Mouse (Mus musculus) neutrophil, adult 5-6 weeks (primary cell): Measurements from ENCODE around the gene Snrpc. TPM values are rescaled to one million over a fixed set of nuclear protein-coding genes. Genes with fewer than 3 reads are reported as not detected.

Source experiments
- ATAC-seq: fragments of 151-379, 151-347 bp; 2 replicates; pipeline ENCODE4 v1.8.0; 2017; ENCODE audit warnings: mild to moderate bottlenecking, moderate TSS enrichment; ENCODE audit not compliant: insufficient number of reproducible peaks, poor library complexity, low FRiP score, severe bottlenecking; ENCODE audit errors: extremely low read depth
- total RNA-seq: library from RNA; stranded (forward); fragments of 200-1000 nt; gene quantifications from 2 replicates; pipeline ENCODE4 v1.2.3, GENCODE M21; 2017

Gene Snrpc
- total RNA-seq, 1 experiment from 2014 or later = 74.8 TPM

GRCm38 (mm10) chr17:27814606-27815005 lies 23.3 kb upstream of the Snrpc start:
- ATAC-seq = 0 out of 2 replicates have a peak, but pooled peaks have one; percentile 30

GRCm38 (mm10) chr17:27819011-27819410 lies 18.9 kb upstream of the Snrpc start:
- ATAC-seq = no peak

GRCm38 (mm10) chr17:27819521-27819970 lies 18.4 kb upstream of the Snrpc start:
- ATAC-seq = no peak

- no peak for ATAC-seq
These were observed 17.9 kb upstream of the Snrpc start for GRCm38 (mm10) chr17:27819971-27820567.

DNA sequence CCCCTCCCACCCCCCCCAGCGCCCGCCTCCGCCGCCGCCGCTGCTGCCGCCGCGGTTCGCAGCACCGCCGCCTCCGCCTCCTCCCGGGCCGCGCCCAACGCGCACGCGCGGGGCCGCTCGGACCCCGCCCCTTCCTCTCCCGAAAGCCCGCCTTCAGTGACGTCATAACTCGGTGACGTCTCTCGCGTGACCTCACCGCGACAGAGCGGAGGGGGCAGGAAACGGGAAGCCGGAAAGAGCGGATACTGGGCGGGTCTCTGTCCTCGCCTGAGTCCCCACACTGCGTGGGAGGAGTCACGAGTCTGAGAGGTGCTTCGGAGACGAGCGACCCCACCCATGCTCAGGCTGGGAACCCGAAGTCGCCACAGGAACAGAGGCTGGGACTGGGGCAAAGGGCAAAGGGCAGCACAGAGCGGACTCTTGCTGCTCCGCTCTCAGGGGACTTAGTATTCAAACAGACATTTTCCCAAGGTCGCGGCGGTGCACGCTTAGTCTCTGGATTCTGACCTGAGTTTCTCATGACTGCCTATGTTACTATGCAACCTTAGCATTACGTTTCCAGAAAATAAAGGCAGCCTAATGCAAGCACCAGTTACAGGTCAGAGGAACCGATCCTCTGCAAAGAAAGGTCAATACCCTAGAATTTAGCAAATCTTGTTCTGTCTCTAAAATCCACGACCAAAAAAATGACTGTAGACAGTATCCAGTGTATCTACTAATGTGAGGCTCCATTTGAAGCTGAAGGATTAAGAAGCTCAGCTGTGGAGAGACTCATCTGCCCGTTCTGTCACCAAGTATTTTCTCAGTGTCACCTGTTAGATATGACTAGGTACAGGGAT lies 17.2 kb upstream of the Snrpc start, which contains the start of gene D17Wsu92e:
Gene D17Wsu92e (minus strand): TSS at position 81 of the 839 bp plus-strand sequence.
- peak; percentile 94 for ATAC-seq

- no peak for ATAC-seq
These were observed 16.3 kb upstream of the Snrpc start for GRCm38 (mm10) chr17:27821407-27822338.

- no peak for ATAC-seq
These were observed 14.6 kb upstream of the Snrpc start for GRCm38 (mm10) chr17:27823142-27823905.

- ATAC-seq = peak; percentile 15; the same call in 1 of the 2 replicates
These were observed 13.0 kb upstream of the Snrpc start for GRCm38 (mm10) chr17:27824941-27825340.

- no peak for ATAC-seq
These were observed 12.4 kb upstream of the Snrpc start for GRCm38 (mm10) chr17:27825539-27825938.

- peak; percentile 92 for ATAC-seq
These were observed 11.7 kb upstream of the Snrpc start for GRCm38 (mm10) chr17:27825984-27826905.

DNA sequence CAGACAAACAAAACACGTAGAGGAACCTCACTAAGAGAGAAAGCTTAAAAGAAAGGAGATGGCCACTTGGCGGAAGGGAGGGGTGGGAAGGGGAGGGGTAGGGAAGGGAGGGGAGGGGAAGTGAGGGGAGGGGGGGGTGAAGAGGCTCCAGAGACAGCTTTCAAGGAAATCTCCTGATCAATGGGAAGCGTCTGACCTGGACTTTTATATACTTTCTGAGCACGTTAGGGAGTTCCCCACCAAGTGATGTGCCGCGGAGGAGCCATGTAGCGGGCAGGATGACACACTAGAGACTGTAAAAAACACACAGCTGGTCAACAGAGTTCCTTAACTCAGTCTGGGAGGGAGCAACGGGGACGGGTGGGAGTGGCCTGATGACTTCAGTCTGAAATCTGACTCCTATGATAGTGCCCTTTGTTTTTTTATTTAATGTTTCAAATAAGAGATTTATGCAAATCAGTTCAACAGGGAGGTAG lies 11.0 kb upstream of the Snrpc start:
- ATAC-seq = peak; percentile 21; the same call in 1 of the 2 replicates

GRCm38 (mm10) chr17:27827511-27827910 lies 10.4 kb upstream of the Snrpc start:
- no peak for ATAC-seq

DNA sequence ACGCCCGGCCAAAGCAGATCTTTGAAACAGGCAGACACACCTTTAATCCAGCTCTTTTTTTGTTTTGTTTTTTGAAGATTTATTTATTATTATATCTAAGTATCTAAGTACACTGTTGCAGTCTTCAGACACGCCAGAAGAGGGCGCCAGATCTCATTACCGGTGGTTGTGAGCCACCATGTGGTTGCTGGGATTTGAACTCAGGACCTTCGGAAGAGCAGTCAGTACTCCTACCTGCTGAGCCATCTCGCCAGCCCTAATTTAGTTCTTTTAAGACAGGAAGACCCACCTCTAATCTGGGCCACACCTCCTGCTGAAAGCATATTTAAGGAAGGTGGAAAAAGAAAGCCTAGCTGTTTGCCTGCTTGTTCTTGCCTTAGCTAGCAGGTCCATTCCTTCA lies 7.5 kb upstream of the Snrpc start:
- ATAC-seq = no peak

DNA sequence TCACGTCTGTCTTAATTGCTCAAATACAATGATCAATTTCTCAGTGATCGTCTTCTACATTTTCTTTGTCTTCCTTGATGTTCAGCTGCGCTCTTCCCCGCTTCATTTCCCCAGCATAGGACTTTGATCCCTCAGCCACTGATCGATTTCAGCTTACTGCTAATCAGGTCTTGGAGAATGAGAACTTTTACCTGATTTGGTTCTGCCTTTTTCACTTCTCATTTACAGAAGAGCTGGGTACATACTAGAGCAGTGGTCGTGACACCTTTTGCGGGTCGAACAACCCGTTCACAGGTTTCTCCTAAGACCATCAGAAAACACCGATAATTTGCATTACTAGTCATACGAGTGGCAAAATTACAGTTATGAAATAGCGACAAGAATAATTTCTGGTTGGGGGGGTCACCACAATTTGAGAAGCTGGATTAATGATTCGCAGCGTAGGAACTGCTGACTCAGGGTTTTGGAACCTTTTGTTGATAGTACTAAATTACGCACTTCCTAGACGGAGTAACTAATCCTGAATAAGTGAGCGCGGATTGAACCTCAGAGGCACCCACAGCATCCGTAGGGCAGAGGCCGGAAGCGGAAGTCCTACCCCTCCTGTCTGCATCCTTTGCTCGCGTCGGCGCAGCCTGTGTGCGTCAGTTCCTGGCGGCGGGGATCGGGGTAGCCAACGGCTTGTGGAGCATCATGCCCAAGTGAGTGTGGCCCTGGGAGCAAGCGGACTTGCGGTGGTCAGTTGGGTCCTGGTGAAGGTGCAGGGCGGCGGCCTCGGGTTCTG lies 1.7 kb downstream of the Snrpc start:
- peak; percentile 99 for ATAC-seq

- ATAC-seq = no peak
These were observed 10.4 kb downstream of the Snrpc start for GRCm38 (mm10) chr17:27848351-27848750.

DNA sequence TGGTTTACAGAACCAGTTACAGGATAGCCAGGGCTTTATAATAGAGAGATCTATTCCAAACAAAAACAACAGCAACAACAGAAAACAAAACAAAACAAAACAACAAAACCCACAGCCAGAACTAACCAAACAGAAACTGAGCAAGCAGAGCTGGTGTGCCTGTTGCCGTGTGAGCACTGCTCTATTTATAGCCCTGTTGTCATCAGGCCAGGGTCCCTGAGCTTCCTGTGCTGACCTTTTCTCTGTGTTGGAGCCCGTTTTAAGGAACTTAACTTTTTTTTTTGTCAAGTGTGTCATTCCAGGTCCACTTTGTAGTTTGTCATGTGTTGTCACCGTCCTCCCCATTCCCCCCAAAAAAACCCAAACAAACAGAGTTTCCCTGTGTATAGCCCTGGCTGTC lies 13.1 kb downstream of the Snrpc start:
- ATAC-seq = no peak
